Mouse (Mus musculus): ENCODE measurements around the gene Il31ra.

GRCm38 (mm10) chr13:112536611-112537010 lies 57.5 kb downstream of the Il31ra start:
- TF ChIP-seq CTCF (IDR thresholded peaks at IDR 0.05; ENCODE audit: low read depth) (no peak), EP300 (IDR thresholded peaks at IDR 0.05; ENCODE audit: low read depth) (no peak)
